Mouse (Mus musculus) neural tube, embryonic 10.5 days (tissue): ENCODE data around the gene Zfp128.
A peak's percentile ranks its signal among the peaks of the same experiment; 100 is the strongest.
"Not testable (repeated sequence)": the region's sequence is repeated elsewhere in the genome, so short reads cannot be mapped to it uniquely, and the experiment has no call there.

Experiments
- DNase-seq: peaks from one replicate; pipeline ENCODE4 v3.0.0-alpha.2; 2017; ENCODE audit warnings: low spot score; ENCODE audit errors: extremely low spot score

Gene Zfp128

DNA sequence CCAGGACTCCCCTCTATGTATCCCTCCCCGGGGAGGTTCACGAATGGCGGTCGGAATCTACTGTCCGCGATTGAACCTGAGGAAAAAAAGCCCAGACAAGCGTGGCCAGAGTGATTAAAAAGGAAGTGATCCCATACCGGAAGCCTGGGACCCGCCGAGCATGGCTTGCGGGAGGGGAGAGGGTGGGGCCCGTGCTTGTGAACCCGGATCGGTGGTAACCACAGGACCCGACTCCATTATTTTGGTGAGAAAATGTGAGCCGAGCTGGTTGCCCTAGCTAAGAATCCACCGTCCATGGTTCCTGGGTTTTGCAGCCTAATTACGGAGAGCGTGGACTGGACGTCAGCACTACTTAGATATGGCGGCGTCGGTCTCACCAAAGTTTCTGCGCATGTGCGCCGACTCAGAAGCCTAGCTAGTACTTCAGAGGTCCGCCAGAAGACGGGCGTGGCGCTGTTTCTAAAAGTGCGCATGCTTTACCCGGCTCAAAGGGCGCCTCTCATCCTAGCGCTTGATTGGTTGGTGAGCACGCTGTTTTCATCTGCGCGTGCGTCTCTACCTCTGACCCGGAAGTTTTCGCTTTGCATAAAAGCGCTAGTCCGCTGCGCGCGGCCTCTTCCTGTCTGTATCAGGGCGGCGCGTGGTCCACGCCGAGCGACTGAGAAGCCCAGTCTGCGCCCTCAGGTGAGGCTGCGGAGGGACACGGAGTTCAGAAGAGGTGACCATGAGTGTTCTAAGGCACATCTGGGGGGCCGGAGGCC lies 40.9 kb downstream of the Zfp128 start, which contains the start of gene Rps5:
Gene Rps5, plus strand, starts transcription at position 586 of the 761 bp plus-strand sequence.
- peak; percentile 96 for DNase-seq

DNA sequence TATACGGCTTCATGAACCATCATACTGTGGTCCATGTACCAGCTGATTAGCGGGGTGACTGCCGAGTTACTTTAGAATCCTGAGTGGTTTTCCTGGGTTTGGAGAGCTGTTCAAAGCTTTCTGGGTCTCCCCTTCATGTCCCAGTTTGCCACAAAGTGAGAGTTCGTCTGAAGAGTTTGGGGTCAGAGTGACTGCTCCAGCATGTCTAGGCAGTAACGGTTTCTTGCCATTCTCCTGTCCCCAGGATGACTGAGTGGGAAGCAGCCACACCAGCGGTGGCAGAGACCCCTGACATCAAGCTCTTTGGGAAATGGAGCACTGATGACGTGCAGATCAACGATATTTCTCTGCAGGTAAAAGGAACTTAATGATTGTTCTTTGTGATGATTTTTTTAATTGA lies 41.8 kb downstream of the Zfp128 start:
- no peak for DNase-seq

DNA sequence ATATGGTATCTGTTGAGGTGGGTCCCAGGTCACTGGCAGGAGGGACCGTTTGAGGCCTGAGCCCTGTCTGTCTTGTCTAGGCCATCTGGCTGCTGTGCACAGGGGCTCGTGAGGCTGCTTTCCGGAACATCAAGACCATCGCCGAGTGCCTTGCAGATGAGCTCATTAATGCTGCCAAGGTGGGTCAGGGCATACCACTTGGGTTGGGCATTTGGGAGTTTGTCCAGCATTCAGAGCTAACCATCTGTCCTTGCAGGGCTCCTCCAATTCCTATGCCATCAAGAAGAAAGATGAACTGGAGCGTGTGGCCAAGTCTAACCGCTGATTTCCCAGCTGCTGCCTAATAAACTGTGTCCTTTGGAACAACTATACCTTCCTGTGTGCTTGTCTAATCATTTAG lies 45.3 kb downstream of the Zfp128 start:
- DNase-seq: no peak

DNA sequence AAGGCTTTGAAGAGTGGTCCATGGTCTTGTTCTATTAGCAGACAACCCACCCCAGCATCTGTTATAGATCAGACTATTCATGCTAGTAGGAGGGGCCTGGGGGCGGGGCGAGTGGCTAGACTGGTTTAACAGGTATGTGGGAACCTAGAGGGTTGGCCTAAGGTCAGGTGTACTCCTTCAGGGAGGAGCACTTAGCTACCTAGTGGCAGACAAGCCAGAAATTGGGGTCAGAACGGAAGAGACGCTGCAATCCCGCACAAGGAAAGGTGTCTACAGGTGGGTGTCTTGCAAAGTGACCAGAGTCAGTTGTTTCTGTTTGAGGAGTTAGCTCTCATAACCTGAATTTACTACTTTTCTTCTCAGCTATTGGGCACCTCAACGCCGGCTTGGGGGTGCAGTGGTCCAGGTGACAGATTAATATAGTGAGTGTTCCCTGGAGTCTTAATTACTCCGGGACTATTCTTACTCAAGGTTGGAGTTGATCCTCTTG lies 46.3 kb downstream of the Zfp128 start, which contains the start of gene Rnf225:
Gene Rnf225, plus strand, starts transcription at position 226 of the 490 bp plus-strand sequence.
- peak; percentile 45 for DNase-seq

DNA sequence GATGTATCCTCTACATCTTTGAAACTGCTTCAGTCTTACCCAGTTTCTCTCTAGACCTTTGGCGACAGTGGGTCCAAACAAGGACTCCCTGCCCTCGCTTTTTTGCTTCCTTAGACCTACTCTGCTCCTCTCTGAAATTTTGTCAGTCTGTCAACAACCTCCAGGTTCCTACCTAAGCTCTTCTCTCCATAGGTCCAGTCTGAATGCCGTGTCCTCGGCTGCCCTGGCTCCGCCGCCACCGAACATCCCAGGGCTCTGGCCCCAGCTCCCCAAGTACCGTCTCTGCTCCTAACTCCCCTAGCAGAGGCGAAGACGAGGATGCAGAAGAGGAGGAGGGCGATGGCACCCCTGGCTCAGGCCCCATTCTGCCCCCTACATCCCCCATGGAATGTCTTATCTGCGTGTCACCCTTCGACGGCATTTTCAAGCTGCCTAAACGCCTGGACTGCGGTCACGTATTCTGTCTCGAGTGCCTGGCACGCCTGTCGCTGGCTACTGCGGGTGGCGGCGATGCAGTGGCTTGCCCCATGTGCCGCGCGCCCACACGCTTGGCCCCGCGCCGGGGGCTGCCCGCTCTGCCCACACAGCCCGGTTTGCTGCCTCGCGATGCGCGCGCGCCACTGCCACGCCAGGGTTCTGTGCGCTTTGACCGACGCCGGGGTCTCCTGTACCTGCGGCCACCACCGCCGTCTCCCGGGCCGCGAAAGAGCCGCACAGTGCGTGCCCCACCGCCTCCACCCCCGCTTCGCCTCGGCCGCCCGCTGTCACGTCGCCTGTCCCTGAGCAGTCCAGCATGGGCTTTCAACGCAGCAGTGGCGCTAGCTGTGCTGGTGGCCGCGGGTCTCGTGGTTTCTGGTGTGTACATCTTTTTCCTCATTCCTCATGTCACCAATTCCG lies 47.0 kb downstream of the Zfp128 start:
- peak; percentile 59 for DNase-seq

DNA sequence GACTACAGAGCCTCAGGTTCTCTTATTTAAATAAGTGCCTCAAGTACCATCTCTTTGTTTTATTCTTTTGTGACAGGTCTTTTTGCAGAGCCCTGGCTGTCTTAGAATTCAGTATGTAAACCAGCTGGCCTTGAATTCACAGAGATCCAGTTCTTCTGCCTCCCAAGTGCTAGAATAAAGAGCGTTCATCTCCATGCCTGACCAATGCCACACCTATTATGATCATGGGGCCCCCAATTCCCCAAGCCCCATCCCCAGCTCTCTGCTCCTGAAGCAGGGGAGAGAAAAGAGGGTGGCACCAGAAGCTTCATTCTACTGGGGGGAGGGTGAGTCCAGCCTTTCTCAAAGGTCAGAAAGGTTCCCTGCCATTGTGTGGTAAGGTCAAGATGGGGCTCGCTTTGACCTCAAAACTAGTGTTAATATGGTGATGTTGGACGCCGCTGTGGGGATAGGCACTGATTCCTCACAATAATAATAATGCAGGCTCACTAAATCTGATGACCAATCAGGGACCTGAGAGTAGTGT lies 52.7 kb downstream of the Zfp128 start:
- DNase-seq: no peak

DNA sequence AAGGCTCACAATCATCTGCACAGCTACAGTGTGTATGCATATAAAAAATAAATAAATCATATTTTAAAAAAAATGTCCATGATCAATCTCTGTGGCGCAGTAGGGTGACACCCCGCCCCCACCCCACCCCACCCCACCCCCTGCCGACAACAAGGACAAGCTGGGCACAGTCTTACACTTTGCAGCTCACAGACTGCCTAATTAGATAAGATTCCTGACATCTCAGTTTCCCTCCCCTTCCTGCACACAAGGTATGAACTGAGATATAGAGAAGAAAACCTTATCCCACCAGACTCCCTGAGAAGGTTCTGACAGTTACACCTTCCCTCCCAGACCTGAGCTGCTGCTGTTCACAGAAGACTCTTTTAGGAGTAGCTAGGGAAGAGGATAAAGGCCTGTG lies 53.8 kb downstream of the Zfp128 start:
- DNase-seq: no peak

DNA sequence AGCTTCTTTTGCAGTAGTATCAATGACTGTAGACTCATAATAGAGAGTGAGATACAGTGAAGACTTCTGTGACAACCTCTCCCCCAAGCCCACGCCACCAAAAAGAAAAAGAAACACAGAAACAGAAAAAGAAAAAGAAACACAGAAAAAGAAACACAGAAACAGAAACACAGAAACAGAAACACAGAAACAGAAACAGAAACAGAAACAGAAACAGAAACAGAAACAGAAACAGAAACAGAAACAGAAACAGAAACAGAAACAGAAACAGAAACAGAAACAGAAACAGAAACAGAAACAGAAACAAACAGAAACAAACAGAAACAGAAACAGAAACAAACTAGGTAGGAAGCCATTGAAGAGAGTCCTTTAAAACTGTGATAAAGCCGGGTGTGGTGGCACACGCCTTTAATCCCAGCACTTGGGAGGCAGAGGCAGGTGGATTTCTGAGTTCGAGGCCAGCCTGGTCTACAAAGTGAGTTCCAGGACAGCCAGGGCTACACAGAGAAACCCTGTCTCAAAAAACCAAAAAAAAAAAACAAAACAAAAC lies 56.4 kb downstream of the Zfp128 start:
- not testable (repeated sequence) for DNase-seq

DNA sequence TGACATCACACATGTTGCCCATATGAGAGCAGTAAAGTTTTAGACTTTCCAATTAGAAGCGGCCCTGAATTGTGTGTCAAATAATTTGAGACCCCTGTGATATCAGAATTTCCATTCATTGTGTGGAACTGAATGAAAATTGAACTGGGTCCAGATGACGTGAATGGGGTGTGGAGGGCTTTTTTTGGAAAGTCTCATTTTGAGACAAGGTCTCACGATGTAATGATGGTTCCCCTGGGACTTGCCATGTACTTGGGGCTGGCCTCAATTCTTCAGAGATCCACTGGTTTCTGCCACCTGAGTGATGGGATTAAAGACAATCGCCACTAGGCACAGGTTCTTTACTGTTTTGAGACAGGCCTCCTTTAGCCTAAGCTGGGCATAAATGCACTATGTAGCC lies 59.6 kb downstream of the Zfp128 start:
- DNase-seq: no peak
